Mouse (Mus musculus) liver, postnatal 0 days (tissue): ENCODE measurements around the gene Hist1h3d.
"Not testable (repeated sequence)": the region's sequence is repeated elsewhere in the genome, so short reads cannot be mapped to it uniquely, and the experiment has no call there.

ENCODE experiments used
- CTCF ChIP-seq: sonication (generic); IDR thresholded peaks from 2 replicates; pipeline ENCODE4 v1.5.1; 2016; ENCODE audit warnings: antibody characterized with exemption, low read depth
- EP300 ChIP-seq: IDR thresholded peaks from 2 replicates; pipeline ENCODE4 v1.6.1; 2016; ENCODE audit warnings: antibody characterized with exemption, low read depth, mild to moderate bottlenecking

DNA sequence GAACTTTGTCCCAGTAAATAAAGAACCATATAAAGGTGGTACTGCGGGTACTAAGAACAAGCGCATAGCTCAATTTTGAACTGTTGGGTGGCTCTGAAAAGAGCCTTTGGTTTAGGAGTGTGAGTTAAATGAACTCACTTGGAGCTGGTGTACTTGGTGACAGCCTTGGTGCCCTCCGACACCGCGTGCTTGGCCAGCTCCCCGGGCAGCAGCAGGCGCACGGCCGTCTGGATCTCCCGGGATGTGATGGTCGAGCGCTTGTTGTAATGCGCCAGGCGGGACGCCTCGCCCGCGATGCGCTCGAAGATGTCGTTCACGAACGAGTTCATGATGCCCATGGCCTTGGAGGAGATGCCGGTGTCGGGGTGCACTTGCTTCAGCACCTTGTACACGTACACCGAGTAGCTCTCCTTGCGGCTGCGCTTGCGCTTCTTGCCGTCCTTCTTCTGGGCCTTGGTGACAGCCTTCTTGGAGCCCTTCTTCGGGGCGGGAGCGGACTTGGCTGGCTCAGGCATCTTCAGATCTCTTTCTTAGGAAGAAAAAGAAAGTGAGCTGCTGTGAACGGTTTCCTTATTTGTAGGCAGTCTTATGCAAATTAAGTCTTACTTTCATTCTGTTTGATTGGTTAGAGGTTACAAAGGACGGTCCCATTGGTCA is 10.0 kb downstream of the Hist1h3d start:
- not testable (repeated sequence) for TF ChIP-seq CTCF
- peak; percentile 71 for TF ChIP-seq EP300
